Mouse (Mus musculus) heart, postnatal 10 days (tissue): ENCODE results near the gene Grk1. TPM values are rescaled to one million over a fixed set of nuclear protein-coding genes. Genes with fewer than 3 reads are reported as not detected.

Source experiments
- DNase-seq, 2 experiments: peaks; one replicate each; pipeline ENCODE4 v3.0.0; 2021
- intact Hi-C: fragments of 180-260 bp; cut with DNase I; formaldehyde crosslinking; loops from one replicate; pipeline ENCODE4 v1.15.1; 2025
- total RNA-seq, 2 experiments: library from RNA; stranded (reverse); gene quantifications; 2 replicates each; pipeline ENCODE4 v1.2.3; 2021

Gene Grk1
- total RNA-seq, 2 experiments from 2014 or later = 0.05 TPM; not detected in 1

DNA sequence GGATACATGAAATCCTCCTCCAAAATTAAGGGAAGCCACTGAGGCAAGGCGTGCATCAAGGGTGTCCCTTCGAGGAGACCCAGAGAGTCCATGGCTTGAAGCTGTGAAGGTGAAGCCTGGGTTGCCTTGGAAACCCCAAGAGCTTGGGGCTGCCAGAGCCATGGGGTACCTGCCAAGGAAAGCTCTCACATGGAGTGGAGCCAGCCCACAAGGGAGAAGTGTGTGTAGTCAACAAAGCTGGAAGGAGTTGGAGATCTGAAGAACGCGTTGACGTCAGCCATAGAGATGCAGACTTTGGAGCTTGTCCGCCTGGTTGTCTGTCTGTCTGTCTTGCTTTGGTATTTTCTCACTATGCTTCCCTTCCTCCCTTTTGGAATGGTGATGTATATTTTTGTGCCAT is 16.1 kb downstream of the Grk1 start:
- intact Hi-C loops = no loop called here
- no peak for DNase-seq

DNA sequence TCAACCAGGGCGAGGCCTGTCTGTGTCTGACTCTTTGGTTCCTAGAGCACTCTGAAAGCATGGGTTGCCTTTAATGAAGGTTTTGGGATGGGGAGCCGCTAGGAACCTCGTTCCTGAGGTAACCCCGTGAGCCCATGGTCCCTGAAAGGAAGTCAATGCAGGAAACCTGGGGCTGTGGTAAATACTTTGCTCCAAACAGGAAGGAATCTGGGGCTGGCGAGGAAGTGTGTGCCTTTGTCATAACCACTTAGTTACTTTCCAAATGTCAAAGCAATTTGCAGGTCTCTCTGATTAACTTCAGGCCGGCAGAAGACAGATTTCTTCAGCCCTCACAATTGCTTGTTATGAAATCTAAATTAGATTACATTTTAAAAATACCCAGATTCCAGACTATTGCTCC is 22.5 kb downstream of the Grk1 start:
- DNase-seq = peak; percentile 25 to 36
- intact Hi-C loops = no loop called here

DNA sequence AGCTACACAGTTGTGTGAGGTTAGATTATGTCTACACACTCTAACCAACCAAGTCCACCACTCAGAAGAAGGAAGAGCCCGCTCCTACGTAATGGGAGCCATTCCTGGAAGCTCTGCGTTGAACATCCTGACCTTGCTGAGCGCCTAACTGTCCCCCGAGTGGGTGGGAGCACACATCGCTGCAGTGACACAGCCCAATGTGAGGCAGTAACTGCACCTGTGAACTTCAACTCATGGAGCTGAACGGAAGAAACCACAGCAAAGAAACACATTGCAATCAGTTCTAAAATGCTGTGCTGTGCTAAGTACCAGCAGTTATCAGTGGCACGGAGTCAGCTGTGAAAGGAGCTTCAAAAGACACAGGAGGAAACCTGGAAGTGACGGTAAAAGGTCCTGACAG is 23.3 kb downstream of the Grk1 start:
- no peak for DNase-seq
- intact Hi-C loops = no loop called here

DNA sequence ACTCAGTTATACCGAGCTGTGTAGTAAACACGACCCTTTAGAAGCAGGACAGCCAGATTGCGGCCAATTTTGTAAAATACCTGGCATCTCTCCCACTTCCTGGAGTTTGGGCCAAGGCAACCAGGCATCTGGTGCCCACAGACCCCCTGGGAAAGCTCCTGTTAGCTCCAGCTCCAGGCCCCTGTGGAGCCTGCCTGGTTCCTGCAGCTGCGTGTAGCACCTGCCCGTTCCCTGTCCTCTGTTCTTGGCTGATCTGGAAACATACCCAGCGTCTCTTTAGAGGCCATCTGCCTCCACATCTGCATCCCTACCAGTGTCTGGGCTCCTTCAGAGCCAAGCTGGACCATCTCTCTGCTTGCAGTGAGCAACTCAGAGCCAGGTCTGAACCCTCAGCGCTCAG is 25.5 kb downstream of the Grk1 start:
- DNase-seq = no peak
- intact Hi-C loops = no loop called here

DNA sequence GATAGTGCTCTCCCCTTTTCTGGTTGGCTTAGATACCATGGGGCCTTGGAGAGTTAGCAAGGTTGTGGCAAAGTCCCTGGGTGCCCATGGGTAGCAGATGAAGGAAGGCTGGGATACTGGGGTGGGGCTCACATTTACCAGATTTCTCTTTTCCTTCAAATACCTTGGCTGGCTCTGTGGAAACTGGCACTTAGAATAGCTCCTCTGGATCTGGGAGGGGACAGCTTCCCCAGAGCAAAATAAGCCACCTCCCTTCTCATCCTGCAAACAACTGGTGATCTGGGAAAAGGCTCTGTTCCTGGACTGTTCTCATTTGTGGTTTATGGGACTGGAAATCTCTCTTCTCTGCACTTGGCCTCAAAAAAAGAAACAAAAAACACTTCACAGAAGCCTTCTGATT is 26.0 kb downstream of the Grk1 start:
- no peak for DNase-seq
- intact Hi-C loops = no loop called here

DNA sequence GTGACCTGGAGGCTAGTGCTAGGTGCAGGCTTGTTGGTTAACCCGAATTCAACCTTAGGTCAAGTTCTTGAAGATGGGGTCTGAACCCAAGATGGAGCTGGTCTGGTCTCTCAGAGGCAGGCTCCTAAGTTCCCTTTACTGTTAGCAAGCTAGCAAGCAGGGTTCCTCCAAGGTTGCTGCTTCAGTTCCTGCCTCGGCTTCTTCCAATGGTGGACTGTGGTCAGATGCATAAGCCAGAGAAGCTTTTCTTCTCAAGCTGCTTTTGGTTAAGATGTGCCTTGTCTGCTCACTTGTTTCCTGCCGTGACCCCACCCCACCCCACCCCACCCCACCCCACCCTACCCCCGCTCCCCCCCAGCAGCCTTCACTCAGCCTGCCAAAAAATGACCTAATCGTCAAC is 28.2 kb downstream of the Grk1 start:
- DNase-seq = no peak
- intact Hi-C loops = no loop called here

DNA sequence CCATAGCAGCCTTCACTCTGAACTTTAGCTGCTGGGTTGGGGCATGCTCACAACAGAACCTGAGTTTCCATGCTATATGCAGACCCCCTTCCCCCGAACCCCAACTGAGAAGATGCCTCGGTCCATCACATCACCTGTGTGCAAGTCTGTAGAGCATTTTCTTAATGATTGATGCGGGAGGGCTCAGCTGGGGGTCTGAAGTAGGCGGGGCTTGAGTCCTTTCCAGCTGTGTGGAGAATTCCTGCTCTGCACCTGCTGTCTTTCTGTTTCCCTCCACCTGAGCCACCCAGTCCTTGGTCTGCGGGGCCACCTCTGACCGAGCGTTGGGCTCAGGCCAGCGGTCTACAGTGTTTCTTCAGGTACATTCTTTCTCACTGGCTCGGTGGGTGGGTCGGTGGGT is 30.0 kb downstream of the Grk1 start, which contains the start of gene Tmem255b:
Tmem255b (plus strand) TSS at position 301 of the 400 bp plus-strand sequence.
- intact Hi-C loops = loop anchor here (2.0 kb wide), 1 partner anchor 20 kb away; no protein-coding TSS in a partner anchor
- DNase-seq = no peak

DNA sequence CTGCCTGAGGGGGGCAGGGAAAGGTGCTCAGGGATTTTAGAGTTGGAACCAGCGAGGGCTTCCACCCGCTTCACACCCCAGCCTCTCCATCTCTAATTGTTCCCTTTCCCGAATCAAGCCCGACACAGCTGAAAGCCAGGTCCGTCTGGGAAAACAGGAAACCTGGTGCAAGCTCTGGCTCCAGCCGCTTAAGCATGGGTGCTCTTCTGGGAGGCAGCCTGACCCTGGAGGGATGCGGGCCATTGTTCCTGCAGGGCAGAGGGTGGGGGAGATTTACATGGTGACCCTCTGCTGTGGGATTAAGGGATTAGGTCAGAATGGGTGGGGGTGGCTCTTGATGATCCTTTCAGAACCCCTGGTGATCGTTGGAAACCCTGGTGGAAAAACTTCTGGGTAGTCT is 31.2 kb downstream of the Grk1 start:
- intact Hi-C loops = no loop called here
- no peak for DNase-seq

DNA sequence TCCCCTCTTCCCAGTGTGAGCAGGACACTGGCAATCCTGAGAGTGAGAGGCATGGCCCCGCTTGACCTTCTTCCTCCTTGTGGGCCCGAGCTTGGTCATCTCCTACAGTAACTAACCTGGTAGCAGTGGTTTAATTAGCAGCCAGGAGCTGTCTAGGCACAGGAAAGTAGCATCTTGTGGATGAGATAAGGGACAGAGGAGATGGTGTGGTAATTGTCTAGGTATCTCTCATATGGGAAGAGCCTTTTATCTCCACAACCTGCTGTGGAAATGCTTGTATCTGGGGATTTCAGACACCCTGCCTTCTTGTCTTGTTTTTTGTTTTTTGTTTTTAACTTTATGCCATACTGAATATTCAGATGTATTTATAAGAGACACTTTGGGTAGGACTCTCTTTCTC is 32.6 kb downstream of the Grk1 start:
- intact Hi-C loops = no loop called here
- no peak for DNase-seq

DNA sequence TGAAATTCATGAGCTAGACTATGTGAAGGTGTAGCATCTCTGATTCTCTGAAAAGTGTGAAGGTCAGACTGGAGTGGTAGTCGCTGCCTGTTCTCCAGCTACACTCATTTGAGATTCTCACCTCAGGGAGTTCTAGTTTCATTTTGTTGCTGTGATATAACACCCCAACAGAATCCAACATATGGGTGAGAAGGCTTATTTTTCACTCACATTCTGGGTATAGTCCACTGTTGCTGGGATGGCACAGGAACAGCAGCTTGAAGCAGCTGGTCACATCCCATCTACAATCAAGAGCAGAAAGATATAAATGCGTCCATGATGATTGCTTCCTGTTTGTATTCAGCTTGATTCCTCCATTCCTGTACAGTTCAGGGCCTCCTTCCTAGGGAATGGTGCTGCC is 37.3 kb downstream of the Grk1 start:
- intact Hi-C loops = no loop called here
- no peak for DNase-seq

DNA sequence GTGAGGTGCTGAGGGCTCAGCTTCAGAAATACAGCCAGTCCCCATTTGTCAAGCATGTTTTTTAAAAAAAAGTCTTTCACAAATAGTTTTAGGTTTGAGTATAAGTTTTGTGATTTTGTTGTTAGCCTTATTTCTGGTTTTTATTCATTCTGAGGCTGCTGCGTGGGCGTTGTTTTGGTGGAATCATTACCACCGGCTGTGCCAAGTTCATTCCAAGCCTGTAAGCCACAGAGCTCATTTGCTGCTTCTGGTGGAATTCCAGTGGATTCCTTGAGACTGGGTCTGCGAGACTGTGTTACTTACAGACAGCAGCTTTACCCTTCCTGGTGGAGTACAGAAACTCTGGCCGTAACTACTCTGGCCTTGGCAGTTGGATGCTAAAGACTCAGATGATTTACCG is 41.6 kb downstream of the Grk1 start:
- no peak for DNase-seq
- intact Hi-C loops = no loop called here

DNA sequence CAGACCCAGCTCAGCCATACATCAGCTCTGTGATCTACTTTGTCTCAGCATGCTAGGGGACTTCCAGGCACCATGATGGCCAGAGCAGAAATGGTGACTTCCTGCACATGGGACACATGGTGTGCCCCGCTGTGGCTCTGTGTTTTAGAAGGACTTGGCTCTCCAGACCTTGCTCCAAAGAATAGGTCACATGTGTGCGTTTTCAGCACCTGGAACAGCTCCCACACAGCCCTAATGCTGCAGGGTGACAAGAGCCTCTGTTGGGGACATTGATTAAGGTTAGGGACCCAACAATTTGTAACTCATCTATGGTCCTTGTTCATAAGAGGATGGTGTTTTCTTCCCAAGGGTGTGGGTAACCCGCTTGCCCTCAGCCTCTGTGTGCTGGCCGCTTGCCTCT is 43.3 kb downstream of the Grk1 start:
- intact Hi-C loops = no loop called here
- DNase-seq = peak; percentile 39 to 73

DNA sequence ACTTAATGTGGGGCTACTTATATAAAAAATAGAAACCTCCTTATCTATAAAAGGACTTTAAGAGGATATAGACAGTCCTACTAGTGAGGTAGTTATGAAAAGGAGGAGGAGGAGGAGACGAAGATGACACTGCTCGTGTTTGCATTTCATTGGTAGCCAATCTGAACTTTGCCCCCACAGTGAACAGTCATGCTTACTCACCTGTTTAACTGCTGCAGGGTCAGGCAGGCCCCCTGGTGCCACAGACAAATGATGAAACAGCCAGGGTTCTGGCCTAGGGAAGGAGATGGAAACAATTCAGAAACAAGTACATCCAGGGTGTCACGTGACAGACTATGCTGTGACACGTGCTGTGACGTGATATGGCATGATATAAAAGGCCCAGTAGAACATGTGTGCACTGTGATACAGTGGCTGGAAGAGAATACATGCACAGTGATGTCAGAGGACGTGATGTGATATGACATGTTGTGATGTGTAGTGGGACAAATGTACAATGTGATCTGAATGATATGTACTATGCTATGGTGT is 46.9 kb downstream of the Grk1 start:
- no peak for DNase-seq
- intact Hi-C loops = no loop called here

DNA sequence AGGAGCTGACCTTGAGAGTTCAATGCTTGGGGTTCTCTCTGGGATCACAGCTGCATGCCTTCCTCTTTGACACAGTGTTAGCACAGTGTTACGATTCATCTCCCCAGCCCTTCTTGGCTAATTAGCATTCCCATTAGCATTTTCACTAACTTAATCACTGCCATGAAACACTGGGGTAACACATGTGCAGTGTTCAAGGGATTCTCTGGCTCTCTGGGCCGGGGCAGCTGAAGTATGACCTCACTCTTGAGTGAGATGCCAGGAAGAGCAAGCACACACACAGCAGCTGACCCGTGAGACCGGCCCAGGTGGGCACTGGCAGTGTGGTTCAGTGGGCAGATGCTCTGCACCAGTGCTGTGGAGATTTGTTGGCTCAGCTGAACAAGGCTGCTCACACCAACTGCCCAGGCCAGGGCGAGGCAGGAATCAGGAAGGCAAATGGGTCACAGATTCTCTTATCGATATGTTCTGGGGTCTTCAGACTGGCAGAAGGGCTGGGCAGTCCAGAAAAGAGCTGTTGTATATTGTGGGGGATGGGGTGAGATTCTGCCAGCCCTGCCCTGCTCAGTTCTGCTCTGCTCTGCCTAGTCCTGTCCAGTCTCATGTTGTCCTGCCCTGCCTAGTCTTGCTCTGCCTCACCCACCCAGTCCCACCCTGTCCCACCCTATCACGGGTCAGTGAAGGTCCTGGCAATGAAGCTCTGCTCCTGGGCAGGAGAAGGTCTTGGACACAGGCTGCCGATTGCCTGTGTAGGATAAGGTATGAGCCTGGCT is 49.6 kb downstream of the Grk1 start:
- intact Hi-C loops = loop anchor here (1.0 to 5.0 kb wide), 2 partner anchors 94 to 298 kb away; no protein-coding TSS in a partner anchor

DNA sequence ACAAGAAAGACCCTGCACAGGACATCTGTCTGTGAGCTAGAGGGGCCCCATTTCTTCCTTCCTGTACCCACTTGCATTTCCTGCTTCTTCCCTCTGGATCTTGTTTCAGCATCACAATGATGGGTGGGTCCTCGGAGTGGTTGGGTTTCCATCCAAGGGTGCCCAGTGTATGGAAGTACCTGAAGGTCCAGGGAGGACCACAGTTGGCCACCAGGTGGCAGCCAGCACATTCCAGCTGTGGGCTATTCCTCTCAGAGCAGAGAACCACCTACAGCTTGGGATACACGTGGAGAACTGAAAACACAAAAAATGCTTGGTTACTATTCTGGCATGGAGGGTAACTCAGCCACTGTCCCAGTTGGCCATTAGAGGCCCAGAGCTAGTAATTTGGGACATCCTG is 50.4 kb downstream of the Grk1 start:
- intact Hi-C loops = loop anchor here (1.0 to 5.0 kb wide), 2 partner anchors 93 to 297 kb away; no protein-coding TSS in a partner anchor
- DNase-seq = peak; percentile 71 to 81

More for the DNA sequence above, 49.6 kb downstream of the Grk1 start:
- DNase-seq = no peak

DNA sequence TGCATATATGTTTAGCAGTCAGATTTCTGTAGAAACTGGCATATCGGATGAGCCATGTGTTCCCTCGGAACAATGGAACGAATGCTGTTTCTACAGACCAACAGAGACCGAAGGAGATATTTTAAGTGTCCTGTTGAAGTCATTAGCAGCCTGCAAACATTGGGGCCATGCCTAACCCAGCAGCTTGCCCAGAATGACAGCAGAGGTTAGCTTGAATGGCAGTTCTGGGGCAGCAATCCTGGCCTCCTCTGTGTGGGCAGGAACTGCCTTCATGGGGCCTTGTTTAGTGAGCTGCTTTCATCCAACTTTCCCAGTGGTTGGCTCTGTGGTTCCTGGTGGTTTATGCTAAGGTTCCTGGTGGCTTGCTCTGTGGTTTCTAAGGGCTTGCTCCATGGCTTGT is 54.5 kb downstream of the Grk1 start:
- DNase-seq = no peak
- intact Hi-C loops = loop anchor here (5.0 kb wide), 1 partner anchor 293 kb away; no protein-coding TSS in a partner anchor

DNA sequence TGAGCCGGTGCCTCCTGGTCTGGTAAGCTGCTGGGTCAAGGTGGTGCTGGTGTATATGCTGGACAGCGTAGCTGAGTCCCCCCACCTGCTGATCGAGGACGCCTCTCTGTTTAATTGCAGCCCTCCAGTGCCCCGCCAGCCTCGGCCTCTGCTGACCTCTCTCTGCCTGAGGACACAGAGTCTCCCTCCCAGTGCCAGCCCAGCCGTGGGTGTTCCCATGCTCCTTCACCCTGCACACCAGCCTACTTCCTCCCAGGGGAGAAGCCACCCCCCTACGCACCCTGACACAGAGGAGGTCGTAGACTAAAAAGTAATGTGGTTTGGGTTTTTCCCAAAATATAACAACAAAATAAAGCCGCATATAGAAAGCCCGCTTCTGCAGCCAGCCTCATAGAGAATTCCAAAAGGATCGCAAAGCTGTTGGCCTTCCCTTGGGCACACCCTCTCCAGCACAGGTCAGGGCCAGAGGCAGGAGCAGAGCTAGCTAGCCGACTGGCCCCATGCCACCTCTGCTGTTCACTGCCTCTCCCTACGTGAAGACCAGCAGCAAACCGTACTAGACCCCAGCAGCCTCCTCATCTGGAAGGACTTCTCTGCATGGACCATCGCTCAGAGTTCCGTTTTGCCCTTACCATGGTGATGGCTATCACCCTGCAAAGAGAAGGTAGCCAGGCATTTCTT is 56.3 kb downstream of the Grk1 start:
- DNase-seq = no peak
- intact Hi-C loops = no loop called here

DNA sequence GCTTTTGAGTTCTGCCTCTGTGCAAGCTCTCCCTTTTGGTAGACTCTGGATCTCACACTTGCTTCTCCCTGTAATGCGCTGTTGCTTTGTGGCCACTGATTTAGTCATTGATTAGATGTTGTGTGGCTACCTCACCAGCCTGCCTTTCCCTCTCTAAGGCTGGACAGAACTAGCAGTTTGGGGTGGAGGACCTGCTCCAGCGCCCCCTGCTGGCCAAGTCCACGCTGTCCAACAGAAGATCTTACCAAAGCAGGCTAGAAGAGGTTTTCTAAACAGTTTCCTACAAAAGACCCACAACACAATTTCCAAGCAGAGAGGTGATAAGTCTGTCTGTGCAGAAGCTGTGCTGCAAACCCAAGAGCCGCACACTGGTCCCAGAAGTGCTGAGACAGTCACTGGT is 57.0 kb downstream of the Grk1 start:
- peak; percentile 75 to 86 for DNase-seq
- intact Hi-C loops = loop anchor here (1.0 kb wide), 1 partner anchor 51 kb away; no protein-coding TSS in a partner anchor

DNA sequence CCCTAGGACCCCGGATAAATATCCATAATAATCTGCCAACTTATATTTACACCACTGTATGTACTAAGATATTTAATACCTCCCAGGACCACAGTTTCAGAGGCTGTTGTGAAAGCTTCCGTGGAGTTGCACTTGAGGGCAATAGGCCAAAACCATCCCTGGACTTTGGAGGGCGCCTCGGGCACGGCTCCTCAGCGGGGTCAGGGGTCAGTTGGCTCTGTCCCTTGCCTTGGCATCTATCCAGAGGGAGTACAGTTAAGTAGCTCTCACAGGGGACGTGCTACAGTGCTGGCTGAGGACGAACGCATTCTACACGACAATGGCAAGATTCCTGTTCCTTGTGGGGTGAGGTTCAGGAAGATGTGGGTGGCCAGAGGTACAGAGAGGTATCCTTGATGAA is 57.5 kb downstream of the Grk1 start:
- DNase-seq = peak; percentile 43 to 48
- intact Hi-C loops = loop anchor here (1.0 kb wide), 1 partner anchor 51 kb away; no protein-coding TSS in a partner anchor

DNA sequence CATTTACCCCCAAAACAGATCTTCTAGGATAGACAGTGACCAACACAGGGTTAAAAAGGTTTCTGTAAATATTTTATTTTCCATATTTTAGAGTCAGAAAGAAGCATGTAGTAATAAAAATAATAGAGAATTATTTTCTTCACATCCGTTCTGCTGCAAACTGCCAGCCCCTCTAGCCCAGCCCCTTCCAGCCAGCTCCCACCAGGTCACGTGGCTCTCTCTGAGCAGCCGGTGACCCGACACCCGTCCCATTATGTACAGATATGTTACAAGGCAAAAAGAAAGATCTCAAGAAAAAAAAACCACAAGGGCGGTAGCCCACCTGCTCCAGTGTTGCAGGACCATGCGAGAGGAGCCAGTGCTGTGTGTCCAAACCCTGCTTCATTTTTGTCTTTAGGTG is 60.4 kb downstream of the Grk1 start:
- DNase-seq = no peak
- intact Hi-C loops = no loop called here

DNA sequence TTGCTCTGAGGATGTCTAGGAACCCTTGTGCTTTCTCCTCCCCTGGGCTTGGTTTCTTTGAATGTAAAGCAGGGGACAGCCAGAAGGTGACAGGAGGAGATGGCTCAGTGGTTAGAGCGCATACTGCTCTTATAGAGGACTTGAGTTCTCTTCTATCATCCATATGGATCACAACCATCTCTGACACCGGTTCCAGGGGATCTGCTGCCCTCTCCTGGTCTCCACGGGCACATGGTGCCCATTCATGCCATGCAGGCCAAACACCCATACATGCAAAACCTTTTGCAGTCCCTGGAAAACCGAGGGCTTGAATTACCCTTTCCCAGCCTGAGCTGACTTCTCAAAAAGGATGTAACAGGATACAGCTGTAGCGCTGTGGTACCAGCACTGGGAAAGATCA is 62.1 kb downstream of the Grk1 start:
- intact Hi-C loops = no loop called here
- DNase-seq = no peak

DNA sequence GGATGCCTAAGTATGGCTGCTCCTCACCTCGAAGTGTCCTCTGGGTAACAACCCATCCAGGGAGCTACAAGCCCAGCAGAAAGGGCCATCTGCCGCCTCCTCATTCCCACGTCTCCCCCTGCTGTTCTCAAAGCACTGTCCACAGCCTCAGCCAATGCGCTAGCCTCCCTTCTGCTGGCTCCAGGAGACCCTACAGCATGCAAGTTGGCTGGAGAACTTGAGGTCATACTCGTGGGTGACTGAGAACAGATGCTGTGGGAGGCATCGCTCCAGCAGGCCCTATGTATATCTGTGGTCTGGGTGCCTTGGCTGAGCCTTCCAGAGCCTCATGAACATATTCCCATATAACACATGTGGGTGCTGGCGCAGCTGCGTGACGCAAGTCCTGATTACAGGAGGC is 63.9 kb downstream of the Grk1 start:
- intact Hi-C loops = no loop called here
- no peak for DNase-seq
